Mouse (Mus musculus): ENCODE measurements at regions not wholly inside any gene's neighbourhood (a gene's known extent, or its start where the extent isn't known, plus 50 kb on each side); places are given as distances from the start of the nearest gene placed in this dataset.

GRCm38 (mm10) chr4:131427871-131428270, 410.2 kb downstream of the Ptpru start:
- no peak for DNase-seq (ENCODE audit: extremely low read depth)

DNA sequence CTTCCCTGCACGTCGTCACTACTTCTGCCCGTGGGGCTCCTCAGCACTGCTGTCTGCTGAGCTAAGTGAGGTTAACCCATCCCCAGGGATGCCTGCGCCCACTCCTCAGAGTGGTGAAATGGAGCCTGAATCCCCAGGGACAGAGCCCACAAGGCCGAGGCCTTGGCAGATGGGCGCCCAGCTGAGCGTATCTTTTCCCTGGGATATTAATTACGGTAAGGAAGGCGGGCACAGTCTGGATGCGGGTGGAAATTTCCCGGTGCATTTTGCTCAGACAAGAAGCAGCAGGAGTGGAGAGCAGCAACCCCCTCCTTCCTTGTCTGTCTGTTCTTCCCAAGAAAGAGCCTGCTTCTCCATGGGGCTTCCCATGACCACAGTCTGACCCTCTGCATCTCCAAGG, 408.7 kb downstream of the Ptpru start:
- Histone ChIP-seq H3K4me2 (ENCODE audit: insufficient read depth, low read depth, poor library complexity, severe bottlenecking) (no peak overlapping the region), H3K9me3 (replicated peaks; ENCODE audit: low read length) (no peaks in the 10 kb centered on the region), H3K4me1 (ENCODE audit: control insufficient read depth in 1 of 2, insufficient read depth in 2 of 2) (peaks cover 13 to 22% of the 10 kb centered on the region in 2 experiments), H3K79me2 (replicated peaks; ENCODE audit: control insufficient read depth, extremely low read depth, insufficient read depth, poor library complexity, severe bottlenecking) (no peaks in the 10 kb centered on the region), H3K9ac (ENCODE audit: insufficient read depth, low read depth) (no peak overlapping the region), H3K27me3 (replicated peaks) (peaks cover 25% of the 10 kb centered on the region), H3K4me3 (replicated peaks in 1 of 3; ENCODE audit: low read depth in 2 of 3, low read length in 2 of 3, poor library complexity in 1 of 3) (no peak overlapping the region), H3K27ac (ENCODE audit: insufficient read depth, low read depth) (no peak overlapping the region), H3K36me3 (replicated peaks in 1 of 2; ENCODE audit: control insufficient read depth in 1 of 2, insufficient read depth in 1 of 2, low read length in 1 of 2) (no peaks in the 10 kb centered on the region)
- DNase-seq (ENCODE audit: extremely low read depth), result no peak
- in situ Hi-C loops (cut with MboI; ENCODE audit: low pct_ligation_motif_present, low pct_unique_long_range_greater_than_20kb, low sequenced_read_pairs) (no loop called here), dilution Hi-C loops (cut with MboI; ENCODE audit: extremely low pct_ligation_motif_present, extremely low pct_unique_long_range_greater_than_20kb, low sequenced_read_pairs) (no loop called here)
- TF ChIP-seq NRF1 (IDR thresholded peaks at IDR 0.05; ENCODE audit: low read depth, low read length) (no peak), ETS1 (conservative IDR thresholded peaks at IDR 0.05; ENCODE audit: low read depth, low read length) (no peak)

More at GRCm38 (mm10) chr4:131427871-131428270, 410.2 kb downstream of the Ptpru start:
- H3K79me2 ChIP-seq (replicated peaks; ENCODE audit: control insufficient read depth, extremely low read depth, insufficient read depth, poor library complexity, severe bottlenecking), result no peaks in the 10 kb centered on the region
- dilution Hi-C loops (cut with MboI; ENCODE audit: extremely low pct_ligation_motif_present, extremely low pct_unique_long_range_greater_than_20kb, low sequenced_read_pairs), result no loop called here
- no peaks in the 10 kb centered on the region for H3K36me3 ChIP-seq (replicated peaks in 1 of 2; ENCODE audit: control insufficient read depth in 1 of 2, insufficient read depth in 1 of 2, low read length in 1 of 2)
- no peak overlapping the region for H3K4me2 ChIP-seq (ENCODE audit: insufficient read depth, low read depth, poor library complexity, severe bottlenecking)
- H3K27me3 ChIP-seq (replicated peaks), result peaks cover 18% of the 10 kb centered on the region
- H3K4me1 ChIP-seq (ENCODE audit: control insufficient read depth in 1 of 2, insufficient read depth in 2 of 2), result peaks cover 13 to 22% of the 10 kb centered on the region in 2 experiments
- TF ChIP-seq ZC3H11A (IDR thresholded peaks at IDR 0.05; ENCODE audit: low read depth, low read length), result no peak
- TF ChIP-seq NELFE (IDR thresholded peaks at IDR 0.05; ENCODE audit: low read depth, low read length), result no peak
- no peak for TF ChIP-seq UBTF (IDR thresholded peaks at IDR 0.05; ENCODE audit: low read depth, low read length)
- no peak for TF ChIP-seq ZKSCAN1 (IDR thresholded peaks at IDR 0.05; ENCODE audit: borderline replicate concordance, low read depth, low read length)
- peak; percentile 48; the same call in 1 of the 2 replicates for TF ChIP-seq ZNF384 (IDR thresholded peaks at IDR 0.05; ENCODE audit: low read depth, low read length)
- TF ChIP-seq ELF1 (IDR thresholded peaks at IDR 0.05; ENCODE audit: low read depth, low read length), result no peak
- no peak for TF ChIP-seq E2F4 (IDR thresholded peaks at IDR 0.05; ENCODE audit: insufficient replicate concordance, low read depth, low read length)
- peak; percentile 66 for TF ChIP-seq CHD2 (IDR thresholded peaks at IDR 0.05; ENCODE audit: low read length)
- TF ChIP-seq RAD21 (IDR thresholded peaks at IDR 0.05; ENCODE audit: low read depth, low read length), result no peak
- no peak for TF ChIP-seq RCOR1 (conservative IDR thresholded peaks at IDR 0.05; ENCODE audit: low read depth, low read length)
- TF ChIP-seq SMC3 (IDR thresholded peaks at IDR 0.05; ENCODE audit: low read depth, low read length), result no peak
- TF ChIP-seq PAX5 (IDR thresholded peaks at IDR 0.05; ENCODE audit: low read length), result no peak
- TF ChIP-seq JUN (IDR thresholded peaks at IDR 0.05; ENCODE audit: insufficient read depth, low read depth, low read length), result no peak
- TF ChIP-seq MXI1 (IDR thresholded peaks at IDR 0.05; ENCODE audit: low read depth, low read length), result no peak
- H3K9me3 ChIP-seq (replicated peaks; ENCODE audit: low read length), result no peaks in the 10 kb centered on the region
- in situ Hi-C loops (cut with MboI; ENCODE audit: low pct_ligation_motif_present, low pct_unique_long_range_greater_than_20kb, low sequenced_read_pairs), result no loop called here
- no peak overlapping the region for H3K9ac ChIP-seq (ENCODE audit: insufficient read depth, low read depth)
- no peak overlapping the region for H3K4me3 ChIP-seq (replicated peaks in 1 of 3; ENCODE audit: low read depth in 2 of 3, low read length in 2 of 3, poor library complexity in 1 of 3)
- H3K27ac ChIP-seq (ENCODE audit: insufficient read depth, low read depth), result no peak overlapping the region

Data from CH12.LX (cell line).